Mouse (Mus musculus): Measurements from ENCODE around the gene C130050O18Rik. TPM values are rescaled to one million over a fixed set of nuclear protein-coding genes. Genes with fewer than 3 reads are reported as not detected.
A peak's percentile ranks its signal among the peaks of the same experiment; 100 is the strongest.
"Not testable (repeated sequence)": the region's sequence is repeated elsewhere in the genome, so short reads cannot be mapped to it uniquely, and the experiment has no call there.

Gene C130050O18Rik
- total and polyA plus RNA-seq, 3 experiments: 0.68 to 1.1 (median 0.98) TPM

DNA sequence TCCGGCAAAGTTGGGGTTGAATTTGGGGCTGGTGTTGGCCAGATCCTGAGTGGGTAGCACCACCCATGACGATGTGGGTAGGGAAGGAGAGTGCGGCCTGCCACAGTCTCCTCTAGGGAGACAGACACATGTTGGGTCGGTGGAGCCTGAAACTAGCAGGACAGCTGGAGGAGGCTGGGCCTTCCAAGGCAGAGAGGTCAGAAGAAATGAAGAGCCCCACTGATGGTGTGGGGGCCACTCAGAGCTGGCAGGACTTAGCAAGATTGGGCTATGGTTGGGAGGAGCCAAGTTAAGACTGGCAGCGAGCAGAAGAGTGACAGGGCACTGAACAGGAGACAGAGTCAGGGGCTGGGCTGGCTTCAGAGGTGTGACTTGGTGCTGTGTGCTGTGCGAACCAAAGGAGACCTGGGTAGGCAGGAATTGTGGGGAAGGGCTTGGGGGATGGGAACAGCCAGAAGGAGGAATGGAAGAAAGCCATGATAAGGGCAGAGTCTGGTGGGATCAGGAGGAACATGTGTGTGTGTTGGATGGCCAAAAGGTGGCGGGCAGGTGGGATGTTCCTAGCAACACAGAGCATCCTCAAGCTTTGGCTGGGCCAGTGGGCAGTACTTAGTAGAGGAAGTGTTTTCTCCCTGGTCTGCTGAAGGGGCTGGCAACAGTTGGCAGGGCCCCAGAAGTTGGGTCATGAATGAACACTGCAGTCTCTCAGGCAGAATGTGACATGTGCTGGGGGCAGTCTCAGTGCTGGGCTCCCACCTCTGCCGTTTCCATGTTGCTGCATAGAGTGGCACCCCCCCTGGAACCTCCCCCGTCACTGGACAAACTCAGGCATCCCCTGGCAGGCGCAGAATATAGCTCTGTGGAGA lies 17.5 kb upstream of the C130050O18Rik start:
- DNase-seq: no peak
- intact Hi-C loops (cut with DNase I): loop anchor here (10.0 kb wide), 1 partner anchor 407 kb away; the partner anchor contains the start of gene Mafk
- H3K27ac ChIP-seq: peak overlapping the region; percentile 91
- peaks cover 1% of the 10 kb centered on the region; the same call in 1 of the 2 replicates for H3K79me2 ChIP-seq (replicated peaks; ENCODE audit: control insufficient read depth, insufficient read depth, low read length)
- peaks cover 7% of the 10 kb centered on the region; the same call in 1 of the 2 replicates for H3K36me3 ChIP-seq (ENCODE audit: control insufficient read depth, insufficient read depth, low read length)
- H3K4me3 ChIP-seq: no peak overlapping the region
- no peaks in the 10 kb centered on the region for H3K27me3 ChIP-seq (ENCODE audit: control insufficient read depth, insufficient read depth, low read length)
- 58% methylated on average over 10 of the region's 10 CpGs for WGBS
- TF ChIP-seq POLR2A (IDR thresholded peaks at IDR 0.05; ENCODE audit: insufficient read depth, low read depth, low read length) (no peak), EP300 (IDR thresholded peaks at IDR 0.05; ENCODE audit: insufficient read depth, low read depth, low read length) (no peak), CTCF (IDR thresholded peaks at IDR 0.05) (no peak)
- H3K4me1 ChIP-seq (ENCODE audit: control insufficient read depth, insufficient read depth, low read length): peaks cover 70% of the 10 kb centered on the region
- H3K9ac ChIP-seq (ENCODE audit: low read depth, low read length): no peak overlapping the region

DNA sequence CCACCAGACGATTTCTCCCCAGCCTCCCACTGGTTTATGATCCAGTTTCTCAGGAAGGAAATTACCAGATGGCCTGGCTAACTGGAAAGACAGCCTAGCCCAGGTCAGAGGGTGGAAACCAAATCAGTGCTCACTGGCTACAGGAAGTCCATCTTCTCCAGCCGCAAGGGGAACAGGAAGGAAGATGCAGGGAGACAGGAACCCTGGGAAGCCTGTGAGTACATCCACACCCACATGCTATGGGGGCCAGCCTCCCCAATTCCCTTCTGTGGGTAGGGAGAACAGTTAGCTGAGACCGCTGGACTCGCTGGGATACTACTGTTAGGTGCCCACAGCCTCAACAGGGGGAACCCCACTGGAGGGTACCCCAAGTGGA lies 16.9 kb upstream of the C130050O18Rik start:
- H3K27ac ChIP-seq: peak overlapping the region; percentile 91
- H3K36me3 ChIP-seq (ENCODE audit: control insufficient read depth, insufficient read depth, low read length): peaks cover 7% of the 10 kb centered on the region; the same call in 1 of the 2 replicates
- no peaks in the 10 kb centered on the region for H3K27me3 ChIP-seq (ENCODE audit: control insufficient read depth, insufficient read depth, low read length)
- WGBS: 38% methylated on average over 4 of the region's 4 CpGs
- TF ChIP-seq POLR2A (IDR thresholded peaks at IDR 0.05; ENCODE audit: insufficient read depth, low read depth, low read length): 0 out of 2 replicates have a peak, but pooled peaks have one; percentile 35
- no peak for TF ChIP-seq CTCF (IDR thresholded peaks at IDR 0.05)
- TF ChIP-seq EP300 (IDR thresholded peaks at IDR 0.05; ENCODE audit: insufficient read depth, low read depth, low read length): peak; percentile 96
- peaks cover 69% of the 10 kb centered on the region for H3K4me1 ChIP-seq (ENCODE audit: control insufficient read depth, insufficient read depth, low read length)
- intact Hi-C loops (cut with DNase I): loop anchor here (10.0 kb wide), 1 partner anchor 407 kb away; the partner anchor contains the start of gene Mafk
- peak overlapping the region; percentile 41 for H3K9ac ChIP-seq (ENCODE audit: low read depth, low read length)
- H3K4me3 ChIP-seq: no peak overlapping the region; the same call in 1 of the 2 replicates
- DNase-seq: peak; percentile 62 to 67
- peaks cover 5% of the 10 kb centered on the region; the same call in 1 of the 2 replicates for H3K79me2 ChIP-seq (replicated peaks; ENCODE audit: control insufficient read depth, insufficient read depth, low read length)

DNA sequence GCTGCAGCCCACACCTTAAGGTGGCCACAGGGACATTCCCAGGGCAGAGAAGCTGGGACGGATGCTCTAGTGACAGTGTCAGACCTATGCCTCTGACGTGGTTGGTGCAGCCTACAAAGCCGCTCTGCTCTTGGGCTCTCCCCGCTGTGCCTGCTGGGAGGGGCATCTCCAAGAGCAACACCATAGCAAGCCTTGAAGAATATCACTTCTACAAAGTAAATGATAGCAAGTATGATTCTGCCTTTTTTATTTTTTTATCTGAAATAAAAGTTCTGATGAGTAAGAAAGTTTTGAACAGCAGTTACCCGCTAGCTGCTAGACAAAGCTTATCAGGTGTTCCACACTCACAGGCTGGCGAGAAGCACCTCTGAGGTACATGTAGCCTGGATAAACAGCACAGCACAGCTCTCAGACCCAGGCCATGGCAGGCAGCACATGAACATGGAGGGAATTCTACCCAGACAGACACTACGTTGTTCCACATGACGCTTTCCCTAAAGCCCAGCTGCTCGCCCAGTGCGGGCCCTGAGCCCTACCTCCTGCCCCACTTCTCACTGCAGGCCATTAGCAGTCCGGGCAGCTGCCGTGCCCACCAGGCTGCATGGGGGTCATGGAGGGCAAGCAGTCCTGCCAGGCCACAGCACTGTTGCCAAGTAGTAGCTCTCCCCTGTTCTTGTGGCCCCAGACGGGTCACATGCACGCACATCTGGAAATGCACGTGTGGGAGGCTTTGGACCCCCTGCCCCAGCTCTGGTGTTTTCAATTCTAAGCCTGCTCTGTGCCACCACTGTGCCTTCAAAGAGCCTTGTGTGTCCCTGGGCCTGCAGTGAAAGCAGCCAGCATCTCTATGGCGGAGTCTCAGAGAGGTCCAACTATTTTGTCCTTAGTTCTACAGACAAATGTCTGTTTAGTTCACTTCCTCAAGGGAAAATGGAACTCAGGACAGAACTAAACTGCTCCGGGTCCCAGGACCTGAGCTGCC lies 16.1 kb upstream of the C130050O18Rik start:
- 37% methylated on average over 17 of the region's 17 CpGs for WGBS
- peak overlapping the region; percentile 91 for H3K27ac ChIP-seq

DNA sequence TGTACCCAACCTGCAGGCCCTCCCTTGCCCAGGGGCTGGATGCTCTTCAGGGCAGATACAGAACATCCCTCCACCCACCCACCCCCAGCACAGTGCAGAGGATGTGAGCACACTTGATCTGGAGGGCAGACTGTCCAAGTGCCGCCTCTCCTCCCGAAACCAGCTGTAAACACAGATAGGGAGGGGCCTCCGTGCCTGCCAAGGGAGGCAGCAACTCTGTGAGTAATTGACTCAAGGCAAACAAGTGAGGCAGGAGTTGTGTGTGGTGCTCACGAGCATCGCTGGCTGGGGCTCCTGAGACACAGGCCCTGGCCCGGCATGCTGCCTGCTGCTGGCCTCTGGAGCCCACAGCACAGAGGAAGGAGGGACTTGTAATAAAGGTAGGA lies 15.4 kb upstream of the C130050O18Rik start:
- peak; percentile 80 to 88 for DNase-seq
- peaks cover 5% of the 10 kb centered on the region; the same call in 1 of the 2 replicates for H3K36me3 ChIP-seq (ENCODE audit: control insufficient read depth, insufficient read depth, low read length)
- TF ChIP-seq CTCF (IDR thresholded peaks at IDR 0.05) (no peak), EP300 (IDR thresholded peaks at IDR 0.05; ENCODE audit: insufficient read depth, low read depth, low read length) (peak; percentile 87), POLR2A (IDR thresholded peaks at IDR 0.05; ENCODE audit: insufficient read depth, low read depth, low read length) (peak; percentile 71)
- H3K9ac ChIP-seq (ENCODE audit: low read depth, low read length): peak overlapping the region; percentile 32
- intact Hi-C loops (cut with DNase I): loop anchor here (10.0 kb wide), 1 partner anchor 405 kb away; the partner anchor contains the start of gene Mafk
- peak overlapping the region; percentile 32 for H3K4me3 ChIP-seq
- 1% methylated on average over 6 of the region's 6 CpGs for WGBS
- peak overlapping the region; percentile 91 for H3K27ac ChIP-seq
- peaks cover 5% of the 10 kb centered on the region; the same call in 1 of the 2 replicates for H3K79me2 ChIP-seq (replicated peaks; ENCODE audit: control insufficient read depth, insufficient read depth, low read length)
- no peaks in the 10 kb centered on the region for H3K27me3 ChIP-seq (ENCODE audit: control insufficient read depth, insufficient read depth, low read length)
- H3K4me1 ChIP-seq (ENCODE audit: control insufficient read depth, insufficient read depth, low read length): peaks cover 60% of the 10 kb centered on the region

More for the DNA sequence above, 16.1 kb upstream of the C130050O18Rik start:
- Histone ChIP-seq H3K4me3 (no peak overlapping the region; the same call in 1 of the 2 replicates), H3K79me2 (replicated peaks; ENCODE audit: control insufficient read depth, insufficient read depth, low read length) (peaks cover 5% of the 10 kb centered on the region; the same call in 1 of the 2 replicates), H3K27me3 (ENCODE audit: control insufficient read depth, insufficient read depth, low read length) (no peaks in the 10 kb centered on the region), H3K36me3 (ENCODE audit: control insufficient read depth, insufficient read depth, low read length) (peaks cover 6% of the 10 kb centered on the region; the same call in 1 of the 2 replicates), H3K9ac (ENCODE audit: low read depth, low read length) (peak overlapping the region; percentile 41), H3K4me1 (ENCODE audit: control insufficient read depth, insufficient read depth, low read length) (peaks cover 64% of the 10 kb centered on the region)
- TF ChIP-seq EP300 (IDR thresholded peaks at IDR 0.05; ENCODE audit: insufficient read depth, low read depth, low read length) (0 out of 2 replicates have a peak, but pooled peaks have one; percentile 2), CTCF (IDR thresholded peaks at IDR 0.05) (no peak), POLR2A (IDR thresholded peaks at IDR 0.05; ENCODE audit: insufficient read depth, low read depth, low read length) (no peak)
- intact Hi-C loops (cut with DNase I): loop anchor here (10.0 kb wide), 1 partner anchor 406 kb away; the partner anchor contains the start of gene Mafk
- no peak for DNase-seq

DNA sequence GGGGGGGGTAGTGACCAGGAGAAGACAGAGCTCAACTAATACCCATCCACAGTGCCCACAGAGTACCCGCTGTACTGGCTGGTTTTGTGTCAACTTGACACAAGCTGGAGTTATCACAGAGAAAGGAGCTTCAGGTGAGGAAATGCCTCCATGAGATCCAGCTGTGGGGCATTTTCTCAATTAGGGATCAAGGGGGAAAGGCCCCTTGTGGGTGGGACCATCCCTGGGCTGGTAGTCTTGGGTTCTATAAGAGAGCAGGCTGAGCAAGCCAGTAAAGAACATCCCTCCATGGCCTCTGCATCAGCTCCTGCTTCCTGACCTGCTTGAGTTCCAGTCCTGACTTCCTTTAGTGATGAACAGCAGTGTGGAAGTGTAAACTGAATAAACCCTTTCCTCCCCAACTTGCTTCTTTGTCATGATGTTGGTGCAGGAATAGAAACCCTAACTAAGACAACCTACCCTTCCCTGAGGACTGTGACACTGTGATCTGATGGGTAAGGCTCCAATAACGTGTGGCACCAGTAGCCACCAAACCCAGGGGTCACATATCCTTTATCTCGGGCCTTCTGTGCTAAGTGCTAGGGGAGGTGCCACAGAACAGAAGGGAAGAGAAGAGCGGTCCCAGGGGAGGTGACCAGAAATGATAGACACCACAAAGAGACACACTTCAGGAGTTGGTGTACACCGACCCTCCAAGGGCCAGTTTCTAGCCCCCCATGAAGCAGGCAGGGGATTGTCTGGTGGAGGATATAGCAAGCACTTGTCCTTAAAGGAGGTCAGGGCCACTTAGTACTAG lies 14.6 kb upstream of the C130050O18Rik start:
- peak overlapping the region; percentile 91 for H3K27ac ChIP-seq
- intact Hi-C loops (cut with DNase I); H3K4me3 ChIP-seq; DNase-seq; H3K79me2 ChIP-seq (replicated peaks; ENCODE audit: control insufficient read depth, insufficient read depth, low read length); H3K36me3 ChIP-seq (ENCODE audit: control insufficient read depth, insufficient read depth, low read length); H3K27me3 ChIP-seq (ENCODE audit: control insufficient read depth, insufficient read depth, low read length): not testable (repeated sequence)
- H3K9ac ChIP-seq (ENCODE audit: low read depth, low read length): peak overlapping the region; percentile 56
- H3K4me1 ChIP-seq (ENCODE audit: control insufficient read depth, insufficient read depth, low read length): peaks cover 52% of the 10 kb centered on the region
- whole genome bisulfite sequencing: 50% methylated on average over 5 of the region's 5 CpGs

Data from heart, adult 2 months (tissue).